Mouse (Mus musculus) c-Kit-positive CD71-negative TER-119-negative erythroid progenitor cells, embryonic 14.5 days (primary cell): ENCODE data around the gene Hnrnpa3.
A peak's percentile ranks its signal among the peaks of the same experiment; 100 is the strongest.
"Not testable (repeated sequence)": the region's sequence is repeated elsewhere in the genome, so short reads cannot be mapped to it uniquely, and the experiment has no call there.

Experiments used
- DNase-seq: peaks from one replicate; pipeline ENCODE4 v3.0.0-alpha.2; 2013; ENCODE audit warnings: low read depth

Gene Hnrnpa3

GRCm38 (mm10) chr2:75679947-75680346 is 20.9 kb downstream of the Hnrnpa3 start:
- no peak for DNase-seq

DNA sequence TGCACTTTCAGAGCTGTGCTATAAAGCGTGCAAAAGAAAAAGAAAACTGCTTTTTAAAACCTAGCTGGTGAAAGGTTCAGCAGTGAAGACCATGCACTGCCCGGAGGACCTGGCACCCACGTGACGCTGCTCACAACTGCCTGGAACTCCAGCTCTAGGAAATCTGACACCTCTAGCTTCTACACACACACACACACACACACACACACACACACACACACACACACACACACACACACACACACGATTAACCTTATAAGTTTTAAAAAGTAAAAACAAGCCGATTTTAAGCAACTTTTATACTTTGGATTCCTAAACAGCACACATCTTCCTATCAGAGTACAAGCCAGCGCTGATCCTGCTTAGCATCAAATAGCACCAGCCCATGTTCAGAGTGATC is 22.4 kb downstream of the Hnrnpa3 start:
- no peak for DNase-seq

GRCm38 (mm10) chr2:75682978-75683709 is 24.1 kb downstream of the Hnrnpa3 start:
- peak; percentile 72 for DNase-seq

GRCm38 (mm10) chr2:75684526-75684925 is 25.5 kb downstream of the Hnrnpa3 start:
- no peak for DNase-seq

DNA sequence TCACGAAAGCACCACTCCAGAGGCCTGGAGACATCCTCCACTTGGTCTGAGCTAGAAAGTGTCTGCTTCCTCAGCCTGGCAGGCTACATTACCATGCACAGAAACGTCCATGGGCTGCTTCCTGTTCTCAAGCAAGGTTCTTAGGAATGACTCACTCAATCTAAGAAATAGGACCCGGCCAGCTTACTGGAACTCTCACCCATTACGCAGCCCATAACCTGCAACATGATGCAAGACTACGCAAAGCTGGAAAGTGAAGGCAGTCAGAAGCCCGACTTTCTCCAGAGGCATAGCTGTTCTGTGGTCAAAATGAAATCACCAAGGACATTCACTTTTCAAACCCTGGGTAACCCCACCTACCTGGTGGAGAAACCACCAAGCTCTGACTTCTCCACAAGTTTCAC is 26.4 kb downstream of the Hnrnpa3 start:
- no peak for DNase-seq

DNA sequence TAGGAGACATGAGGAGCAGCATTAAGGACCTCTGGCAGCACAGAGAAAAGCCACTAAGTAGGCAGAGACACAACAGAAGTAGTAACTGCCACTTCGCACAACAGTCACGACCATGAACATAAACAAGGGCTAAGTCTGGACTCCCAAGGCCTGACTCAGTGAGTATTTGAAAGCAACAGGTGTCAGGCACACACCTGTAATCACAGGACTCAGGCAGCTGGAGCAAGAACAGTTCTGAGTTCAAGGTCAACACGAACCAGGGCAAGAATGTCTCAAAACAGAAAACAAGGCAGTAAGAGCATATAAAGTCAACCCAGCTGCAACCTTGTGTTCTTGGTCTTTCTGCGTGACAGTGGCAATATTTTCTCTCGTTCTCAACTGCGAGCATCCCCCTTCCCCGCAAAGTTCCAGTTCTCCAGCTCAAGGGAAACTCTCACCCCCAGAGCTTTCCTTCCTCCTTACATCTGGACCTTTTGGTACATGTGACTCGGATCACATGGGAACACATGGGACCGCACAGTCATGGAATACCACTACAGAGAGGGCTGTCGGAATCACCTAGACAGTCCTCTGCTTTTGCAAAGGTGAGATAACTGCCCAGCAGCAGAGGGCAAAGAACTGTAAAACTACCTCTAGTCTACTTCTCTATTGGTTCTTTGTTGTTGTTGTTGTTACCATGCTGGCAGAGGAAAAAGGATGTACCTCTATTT is 28.1 kb downstream of the Hnrnpa3 start:
- DNase-seq, result no peak

GRCm38 (mm10) chr2:75688901-75689300 is 29.8 kb downstream of the Hnrnpa3 start:
- DNase-seq, result no peak

DNA sequence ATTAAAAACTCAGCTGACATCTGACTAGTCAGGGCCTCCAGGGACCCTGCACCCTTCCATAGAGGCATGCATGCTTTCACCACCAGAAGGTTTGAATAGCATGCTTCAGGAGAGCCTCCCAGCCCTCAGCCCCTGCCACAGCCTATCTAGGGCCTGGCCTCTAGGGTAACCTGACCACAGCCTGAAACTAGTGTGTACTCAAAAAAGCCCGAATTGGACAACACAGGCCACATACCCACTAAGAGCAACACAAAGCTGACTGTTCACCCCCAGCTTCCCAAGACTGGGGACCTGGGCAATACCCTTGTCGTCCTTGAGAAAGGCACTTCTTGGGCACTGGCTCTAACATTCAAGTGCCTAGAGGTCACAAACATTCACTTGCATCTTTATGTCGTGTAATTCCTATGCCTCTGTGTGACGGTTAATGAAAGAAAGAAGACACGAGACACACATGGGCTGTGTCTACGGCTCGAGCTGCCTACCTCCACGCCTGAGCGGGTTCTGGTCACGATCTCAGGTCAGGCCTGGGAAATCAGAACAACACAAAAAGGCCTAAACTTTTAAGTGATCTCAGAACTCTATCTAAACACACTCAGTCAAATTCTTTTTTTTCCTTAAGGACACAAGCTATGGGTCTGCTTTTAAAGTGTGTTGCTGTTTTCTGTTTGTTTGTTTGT is 30.6 kb downstream of the Hnrnpa3 start:
- DNase-seq, result no peak

GRCm38 (mm10) chr2:75690656-75691055 is 31.6 kb downstream of the Hnrnpa3 start:
- DNase-seq, result no peak

DNA sequence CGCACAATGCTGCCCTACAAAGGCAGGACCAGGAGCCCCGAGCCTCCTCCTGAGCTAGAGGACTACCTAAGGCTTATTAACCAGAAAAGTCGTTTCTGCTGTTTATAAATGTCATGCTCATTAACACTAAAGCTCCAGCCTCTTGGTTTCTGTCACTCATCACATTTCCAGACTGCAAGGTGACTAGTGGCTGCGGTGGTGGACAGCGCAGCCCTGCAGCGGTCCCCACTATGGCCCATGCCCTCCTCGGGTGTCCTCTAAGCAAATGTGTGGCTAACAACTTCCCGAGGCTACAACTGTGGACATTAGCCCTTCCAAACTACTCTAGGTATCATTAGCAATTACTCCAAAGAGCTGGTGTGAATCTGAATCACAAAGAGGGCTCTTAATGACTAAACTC is 32.3 kb downstream of the Hnrnpa3 start:
- no peak for DNase-seq

DNA sequence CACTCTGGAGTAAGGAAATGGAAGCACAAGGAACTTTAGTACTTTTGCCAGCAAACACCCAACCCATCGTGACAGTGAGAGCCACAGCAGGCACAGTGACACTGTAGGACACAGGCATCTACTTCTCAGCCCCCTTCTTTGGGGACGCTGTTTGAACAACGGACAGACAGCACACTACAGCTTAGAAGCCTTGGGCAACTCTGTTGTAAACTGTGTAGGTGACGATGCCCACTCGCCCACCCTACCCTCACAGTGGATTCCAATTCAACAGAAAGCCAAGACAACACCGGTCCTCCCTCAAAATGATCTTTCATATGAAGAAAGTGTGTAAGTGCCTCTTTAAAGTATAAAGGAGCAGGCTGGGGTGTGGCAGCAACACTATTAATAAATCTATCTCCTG is 33.3 kb downstream of the Hnrnpa3 start:
- DNase-seq, result no peak

GRCm38 (mm10) chr2:75694926-75695325 is 35.9 kb downstream of the Hnrnpa3 start:
- not testable (repeated sequence) for DNase-seq

DNA sequence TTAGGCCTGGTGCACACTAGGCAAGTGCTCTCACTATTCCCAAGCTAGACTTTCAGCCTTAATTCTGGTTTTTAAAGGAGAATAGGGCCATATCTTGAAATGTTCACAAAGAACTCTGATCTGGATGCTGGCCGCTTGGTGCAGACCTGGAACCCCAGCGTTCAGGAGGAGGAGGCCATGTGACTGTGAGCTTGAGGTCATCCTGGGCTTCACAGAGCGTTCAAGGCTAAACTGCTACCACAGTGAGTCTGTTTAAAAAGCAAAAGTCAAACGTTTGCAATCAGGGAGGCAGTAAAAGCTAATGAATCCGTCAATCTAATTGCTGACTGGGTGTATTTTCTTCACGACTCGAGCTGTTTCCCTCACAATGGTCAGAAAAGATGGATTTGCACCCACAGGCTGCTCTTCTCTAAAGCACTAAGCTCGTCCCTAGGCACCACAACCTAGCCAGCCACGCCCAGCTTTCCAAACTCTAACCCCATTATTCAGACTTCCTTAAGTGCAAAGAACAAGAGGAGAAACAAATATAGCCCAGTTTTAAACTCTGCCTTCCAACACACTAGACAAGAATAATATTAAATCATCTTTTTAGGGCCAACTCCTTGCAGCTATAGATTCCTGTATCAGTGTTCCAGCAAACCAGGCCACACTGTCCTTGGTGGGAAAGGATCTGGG is 36.8 kb downstream of the Hnrnpa3 start:
- no peak for DNase-seq

DNA sequence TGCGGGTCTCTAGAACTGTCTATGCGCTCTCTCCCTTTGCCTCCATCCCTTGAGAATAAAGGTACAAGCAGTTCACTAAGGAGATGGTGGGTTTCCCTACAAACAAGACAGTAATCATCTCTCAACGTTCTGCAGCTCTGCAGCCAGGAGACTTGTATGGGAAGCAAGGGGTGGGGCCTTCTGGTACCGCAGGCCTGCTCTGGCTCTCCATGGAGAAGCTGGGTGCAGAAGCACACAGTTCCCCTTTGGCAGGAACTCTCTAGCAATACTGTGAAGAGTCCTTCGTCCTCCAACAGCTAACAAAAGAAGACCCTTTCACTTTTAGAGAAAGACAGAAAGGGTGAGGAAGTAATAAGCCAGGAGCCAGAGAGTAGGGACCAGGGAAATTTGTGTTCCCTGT is 37.3 kb downstream of the Hnrnpa3 start:
- DNase-seq, result no peak

DNA sequence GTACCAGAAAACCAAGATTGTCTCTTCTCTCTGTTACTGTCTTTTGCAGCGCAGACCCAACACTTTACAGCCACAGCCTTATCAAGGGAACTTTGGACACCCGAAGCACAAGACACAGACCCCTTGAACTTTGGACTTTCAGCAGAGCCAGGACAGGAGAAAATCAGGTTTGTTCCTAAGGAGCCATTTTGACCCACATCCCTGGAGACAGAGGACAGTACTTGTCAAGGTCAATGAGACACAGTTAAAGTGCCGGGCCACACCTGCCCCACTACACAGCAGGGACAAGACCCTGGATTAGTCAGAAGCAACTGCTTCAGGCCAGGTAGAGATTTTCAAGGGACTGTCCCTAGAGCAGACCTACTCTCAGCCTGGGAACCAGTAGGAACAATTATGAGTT is 38.2 kb downstream of the Hnrnpa3 start:
- DNase-seq, result no peak

DNA sequence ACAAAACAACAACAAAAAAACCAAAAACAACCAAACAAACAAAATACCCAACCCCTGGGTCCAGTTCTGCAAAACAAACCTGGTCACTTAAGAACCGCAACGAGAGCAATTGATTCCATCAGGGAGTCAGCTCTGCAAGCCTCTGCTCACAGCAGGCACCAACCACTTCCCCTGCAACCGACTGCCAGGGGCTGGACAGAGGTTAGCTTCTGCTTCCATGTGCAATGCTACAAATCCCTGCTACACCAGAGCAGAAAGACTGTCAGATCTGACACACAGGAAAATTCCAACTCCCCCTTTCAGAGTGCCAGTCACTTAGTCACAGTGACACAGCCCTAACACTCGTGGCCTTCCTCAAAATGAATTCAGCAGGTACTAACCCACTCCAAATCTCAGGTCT is 38.9 kb downstream of the Hnrnpa3 start:
- DNase-seq, result no peak

GRCm38 (mm10) chr2:75698874-75699273 is 39.8 kb downstream of the Hnrnpa3 start:
- DNase-seq, result no peak

DNA sequence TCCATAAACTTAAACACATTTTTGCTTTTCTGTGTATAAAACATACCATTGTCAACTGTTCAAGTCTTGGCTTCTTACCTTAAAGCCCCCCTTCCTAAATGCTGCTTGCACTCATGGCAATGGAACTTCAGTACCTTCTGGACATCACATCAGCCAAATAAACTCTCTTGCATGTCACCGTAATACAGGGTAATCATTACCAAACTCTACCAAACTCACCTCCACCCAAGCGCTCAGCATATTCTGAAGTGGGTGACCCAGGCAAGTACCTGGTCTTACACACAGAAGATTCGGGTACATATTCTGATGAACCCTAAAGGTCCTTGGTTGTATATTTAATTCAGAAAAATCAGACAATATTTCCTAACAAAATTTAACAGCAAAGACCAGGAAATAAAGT is 41.5 kb downstream of the Hnrnpa3 start:
- no peak for DNase-seq

DNA sequence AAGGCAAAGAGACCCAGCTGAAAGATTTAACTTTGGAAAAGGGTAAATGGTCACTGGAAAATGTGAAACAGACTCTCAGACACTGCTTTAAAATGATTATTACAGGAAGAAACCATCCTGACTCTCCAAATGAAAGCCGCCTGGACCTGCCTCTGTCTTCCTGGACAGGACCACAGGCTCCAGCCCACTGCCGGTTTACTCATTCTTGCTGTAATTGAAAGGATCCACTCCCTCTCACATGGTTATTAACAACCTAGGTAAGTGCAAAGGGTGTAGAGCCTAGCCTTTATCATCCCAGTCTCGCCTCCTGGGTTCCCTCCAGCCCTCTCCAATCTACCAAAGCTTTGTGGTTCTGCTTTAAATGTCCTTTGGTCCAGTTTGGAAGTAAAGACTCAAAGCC is 42.1 kb downstream of the Hnrnpa3 start:
- DNase-seq, result no peak

DNA sequence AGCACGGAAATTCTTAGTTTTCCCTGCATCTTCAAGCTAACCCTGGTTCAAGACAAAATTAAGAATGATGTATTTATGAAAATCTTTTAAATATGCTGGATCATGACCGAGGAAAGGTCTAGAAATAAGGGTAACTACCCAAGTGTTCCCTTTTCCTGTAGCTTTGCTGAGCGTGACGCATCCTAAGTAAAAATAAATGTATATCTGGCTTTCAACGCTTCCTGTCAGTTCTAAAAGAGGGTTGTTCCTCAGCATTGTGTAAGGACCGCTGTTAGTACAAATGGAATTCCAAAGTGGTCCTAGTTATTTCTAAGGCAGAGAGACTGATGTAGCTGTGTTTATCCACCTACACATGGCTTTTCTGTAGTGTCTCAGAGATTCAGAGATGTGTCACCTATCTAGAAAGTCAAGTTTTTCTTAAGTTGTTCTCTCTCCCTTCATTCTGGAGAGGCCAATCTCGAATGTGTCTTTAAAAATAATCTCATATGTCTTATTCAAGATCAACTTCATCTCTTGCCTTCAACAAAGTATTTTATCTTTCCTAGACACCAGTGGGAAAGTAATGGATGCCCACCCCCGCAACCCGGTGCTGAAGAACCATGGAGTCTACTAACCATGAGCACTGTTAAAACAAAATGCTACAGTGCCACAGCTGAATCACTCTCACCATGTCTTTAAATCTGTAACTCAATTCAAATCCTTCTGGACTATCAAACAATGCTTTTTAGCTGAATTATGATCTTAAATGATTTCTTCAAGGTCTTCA is 42.9 kb downstream of the Hnrnpa3 start:
- DNase-seq, result no peak

DNA sequence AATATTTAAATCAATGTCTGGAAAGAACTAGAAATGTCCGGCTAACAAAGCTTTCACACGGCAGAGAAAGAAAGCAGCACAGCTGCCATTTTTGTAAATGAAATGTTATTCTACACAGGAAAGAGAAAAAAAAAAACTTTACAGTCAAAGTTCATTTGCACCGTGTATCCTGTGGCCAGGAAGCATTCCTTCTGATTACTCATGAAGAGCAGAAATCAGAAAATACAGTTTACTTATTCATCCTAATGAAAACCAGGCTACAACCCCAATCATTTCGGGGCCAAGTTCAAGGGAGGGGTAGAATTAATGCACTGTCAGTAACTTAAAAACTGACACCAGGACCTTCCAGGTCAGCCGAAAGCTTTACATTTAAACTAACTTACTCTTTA is 43.5 kb downstream of the Hnrnpa3 start:
- no peak for DNase-seq
